Mouse (Mus musculus): ENCODE results near the gene Usp48. TPM values are rescaled to one million over a fixed set of nuclear protein-coding genes. Genes with fewer than 3 reads are reported as not detected.

Usp48 gene
- total RNA-seq, 2 experiments from 2014 or later: 128 to 144 TPM

GRCm38 (mm10) chr4:137622847-137623246 is 29.3 kb downstream of the Usp48 start:
- no peak for TF ChIP-seq CTCF (IDR thresholded peaks at IDR 0.05)
- intact Hi-C loops (cut with DNase I): no loop called here
- H3K27ac ChIP-seq: no peak overlapping the region
- no peak for DNase-seq (ENCODE audit: extremely low spot score in 1 of 2, low spot score in 2 of 2)
- no peak overlapping the region for H3K4me3 ChIP-seq

GRCm38 (mm10) chr4:137627476-137628235 is 34.1 kb downstream of the Usp48 start:
- no peak overlapping the region for H3K27ac ChIP-seq
- intact Hi-C loops (cut with DNase I): no loop called here

GRCm38 (mm10) chr4:137628400-137628799 is 34.8 kb downstream of the Usp48 start:
- intact Hi-C loops (cut with DNase I): no loop called here
- Histone ChIP-seq H3K4me3 (no peak overlapping the region), H3K27ac (no peak overlapping the region)
- DNase-seq (ENCODE audit: extremely low spot score in 1 of 2, low spot score in 2 of 2): no peak
- no peak for TF ChIP-seq CTCF (IDR thresholded peaks at IDR 0.05)

More at GRCm38 (mm10) chr4:137627476-137628235, 34.1 kb downstream of the Usp48 start:
- DNase-seq (ENCODE audit: extremely low spot score in 1 of 2, low spot score in 2 of 2): no peak
- TF ChIP-seq CTCF (IDR thresholded peaks at IDR 0.05): no peak
- no peak overlapping the region for H3K4me3 ChIP-seq

GRCm38 (mm10) chr4:137629354-137629753 is 35.8 kb downstream of the Usp48 start:
- TF ChIP-seq CTCF (IDR thresholded peaks at IDR 0.05): no peak
- no peak overlapping the region for H3K4me3 ChIP-seq
- intact Hi-C loops (cut with DNase I): no loop called here
- no peak for DNase-seq (ENCODE audit: extremely low spot score in 1 of 2, low spot score in 2 of 2)
- no peak overlapping the region for H3K27ac ChIP-seq

- DNase-seq (ENCODE audit: extremely low spot score in 1 of 2, low spot score in 2 of 2): no peak
- TF ChIP-seq CTCF (IDR thresholded peaks at IDR 0.05): no peak
- Histone ChIP-seq H3K27ac (no peak overlapping the region), H3K4me3 (no peak overlapping the region)
- intact Hi-C loops (cut with DNase I): no loop called here
These were observed 36.6 kb downstream of the Usp48 start for GRCm38 (mm10) chr4:137630153-137630552.

GRCm38 (mm10) chr4:137631596-137631995 is 38.0 kb downstream of the Usp48 start:
- no peak for TF ChIP-seq CTCF (IDR thresholded peaks at IDR 0.05)
- no peak overlapping the region for H3K27ac ChIP-seq
- DNase-seq (ENCODE audit: extremely low spot score in 1 of 2, low spot score in 2 of 2): no peak
- intact Hi-C loops (cut with DNase I): no loop called here
- no peak overlapping the region for H3K4me3 ChIP-seq

GRCm38 (mm10) chr4:137633394-137633793 is 39.8 kb downstream of the Usp48 start:
- Histone ChIP-seq H3K27ac (no peak overlapping the region), H3K4me3 (no peak overlapping the region)
- intact Hi-C loops (cut with DNase I): no loop called here
- no peak for DNase-seq (ENCODE audit: extremely low spot score in 1 of 2, low spot score in 2 of 2)
- TF ChIP-seq CTCF (IDR thresholded peaks at IDR 0.05): no peak

- DNase-seq (ENCODE audit: extremely low spot score in 1 of 2, low spot score in 2 of 2): no peak
- intact Hi-C loops (cut with DNase I): loop anchor here (1.0 kb wide), 1 partner anchor 71 kb away; no protein-coding TSS in a partner anchor
- peak; percentile 44 for TF ChIP-seq CTCF (IDR thresholded peaks at IDR 0.05)
- Histone ChIP-seq H3K4me3 (no peak overlapping the region), H3K27ac (no peak overlapping the region)
These were observed 43.0 kb downstream of the Usp48 start for GRCm38 (mm10) chr4:137636597-137636996.

GRCm38 (mm10) chr4:137641556-137641955 is 48.0 kb downstream of the Usp48 start:
- no peak for DNase-seq (ENCODE audit: extremely low spot score in 1 of 2, low spot score in 2 of 2)
- Histone ChIP-seq H3K27ac (no peak overlapping the region), H3K4me3 (no peak overlapping the region)
- intact Hi-C loops (cut with DNase I): no loop called here
- no peak for TF ChIP-seq CTCF (IDR thresholded peaks at IDR 0.05)

- no peak overlapping the region for H3K4me3 ChIP-seq
- no peak for TF ChIP-seq CTCF (IDR thresholded peaks at IDR 0.05)
- no peak for DNase-seq (ENCODE audit: extremely low spot score in 1 of 2, low spot score in 2 of 2)
- intact Hi-C loops (cut with DNase I): no loop called here
- no peak overlapping the region; the same call in 1 of the 2 replicates for H3K27ac ChIP-seq
These were observed 48.5 kb downstream of the Usp48 start for GRCm38 (mm10) chr4:137642101-137642500.

GRCm38 (mm10) chr4:137643459-137643858 is 49.9 kb downstream of the Usp48 start:
- TF ChIP-seq CTCF (IDR thresholded peaks at IDR 0.05): no peak
- intact Hi-C loops (cut with DNase I): no loop called here
- Histone ChIP-seq H3K27ac (peak overlapping the region; percentile 20; the same call in 1 of the 2 replicates), H3K4me3 (no peak overlapping the region)
- no peak for DNase-seq (ENCODE audit: extremely low spot score in 1 of 2, low spot score in 2 of 2)

GRCm38 (mm10) chr4:137646262-137646661 is 52.7 kb downstream of the Usp48 start:
- TF ChIP-seq CTCF (IDR thresholded peaks at IDR 0.05): no peak
- intact Hi-C loops (cut with DNase I): no loop called here

GRCm38 (mm10) chr4:137647648-137648047 is 54.1 kb downstream of the Usp48 start:
- Histone ChIP-seq H3K4me3 (no peak overlapping the region), H3K27ac (no peak overlapping the region; the same call in 1 of the 2 replicates)
- intact Hi-C loops (cut with DNase I): no loop called here
- no peak for DNase-seq (ENCODE audit: extremely low spot score in 1 of 2, low spot score in 2 of 2)
- no peak for TF ChIP-seq CTCF (IDR thresholded peaks at IDR 0.05)

More at GRCm38 (mm10) chr4:137646262-137646661, 52.7 kb downstream of the Usp48 start:
- H3K27ac ChIP-seq: no peak overlapping the region
- no peak for DNase-seq (ENCODE audit: extremely low spot score in 1 of 2, low spot score in 2 of 2)
- no peak overlapping the region for H3K4me3 ChIP-seq

Data from left cerebral cortex, adult 2 months (tissue).